Mouse (Mus musculus) adrenal gland, adult 18-20 months (tissue): ENCODE data around the gene Rps25. TPM values are rescaled to one million over a fixed set of nuclear protein-coding genes. Genes with fewer than 3 reads are reported as not detected.
A peak's percentile ranks its signal among the peaks of the same experiment; 100 is the strongest.
"Not testable (repeated sequence)": the region's sequence is repeated elsewhere in the genome, so short reads cannot be mapped to it uniquely, and the experiment has no call there.

Source experiments
- DNase-seq, 2 experiments: peaks; one replicate each; pipeline ENCODE4 v3.0.0; 2021 to 2022; ENCODE audit warnings: low spot score in 2 of 2
- total RNA-seq, 2 experiments: library from RNA; stranded (reverse); gene quantifications; 1 replicate in 1 of 2; 2 replicates in 1 of 2; pipeline ENCODE4 v1.2.3; 2021

The Rps25 gene
- total RNA-seq, 2 experiments from 2014 or later: 1,079 to 1,172 TPM

GRCm38 (mm10) chr9:44399114-44399794 is 7.7 kb upstream of the Rps25 start:
- no peak for DNase-seq

DNA sequence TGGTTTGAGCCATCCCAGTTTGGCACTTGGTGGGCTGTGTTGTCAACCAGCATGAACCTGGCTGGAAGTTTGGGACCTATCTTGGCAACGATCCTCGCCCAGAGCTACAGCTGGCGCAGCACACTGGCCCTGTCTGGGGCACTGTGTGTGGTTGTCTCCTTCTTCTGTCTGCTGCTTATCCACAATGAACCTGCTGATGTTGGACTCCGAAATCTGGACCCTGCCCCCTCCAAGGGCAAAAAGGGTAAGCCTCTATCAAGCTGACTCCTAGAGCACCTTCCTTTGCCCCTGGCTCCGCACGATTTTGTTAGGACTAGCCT is 7.2 kb upstream of the Rps25 start:
- no peak for DNase-seq

GRCm38 (mm10) chr9:44401081-44401480 is 5.9 kb upstream of the Rps25 start:
- DNase-seq: no peak

- no peak for DNase-seq
Observed at GRCm38 (mm10) chr9:44405011-44405410, 1.9 kb upstream of the Rps25 start.

- no peak for DNase-seq
Observed at GRCm38 (mm10) chr9:44407752-44408097, 786 bp downstream of the Rps25 start.

DNA sequence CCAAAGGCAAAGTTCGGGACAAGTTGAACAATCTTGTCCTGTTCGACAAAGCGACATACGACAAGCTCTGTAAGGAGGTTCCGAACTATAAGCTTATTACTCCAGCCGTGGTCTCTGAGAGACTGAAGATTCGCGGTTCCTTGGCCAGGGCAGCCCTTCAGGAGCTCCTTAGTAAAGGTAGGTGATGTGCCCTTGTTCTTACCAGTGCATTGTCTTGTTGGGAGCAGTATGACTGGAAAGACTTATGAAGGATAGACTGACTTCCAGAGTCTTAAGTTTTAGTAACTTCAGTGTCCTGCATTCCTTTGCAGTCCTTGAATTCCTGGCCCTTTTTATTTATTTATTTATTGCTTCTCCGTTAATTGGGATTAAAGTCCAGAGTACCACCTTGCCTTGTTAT is 1.8 kb downstream of the Rps25 start:
- DNase-seq: not testable (repeated sequence)

- DNase-seq: no peak
Observed at GRCm38 (mm10) chr9:44410647-44411336, 3.9 kb downstream of the Rps25 start.

- no peak for DNase-seq
Observed at GRCm38 (mm10) chr9:44411601-44412130, 4.7 kb downstream of the Rps25 start.

DNA sequence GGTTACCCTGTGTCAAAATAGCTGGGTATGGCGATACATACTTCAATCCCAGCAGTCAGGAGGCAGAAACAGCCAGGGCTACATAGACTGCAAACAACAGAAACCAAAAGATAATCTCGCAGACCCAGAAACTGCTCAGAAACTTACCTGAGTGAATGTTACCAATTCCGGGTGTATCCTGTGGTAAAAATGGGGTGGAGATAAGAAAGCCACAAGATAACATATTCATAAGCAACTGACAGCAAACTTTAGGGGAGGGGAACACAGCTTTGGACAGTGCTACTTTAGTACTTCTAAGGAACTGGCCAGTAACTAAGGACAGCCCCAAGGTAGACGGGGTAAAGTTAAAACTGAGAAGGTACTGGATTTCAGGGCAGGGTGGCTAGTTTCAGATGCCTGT is 5.4 kb downstream of the Rps25 start:
- no peak for DNase-seq

GRCm38 (mm10) chr9:44412781-44413180 is 5.8 kb downstream of the Rps25 start:
- no peak for DNase-seq

DNA sequence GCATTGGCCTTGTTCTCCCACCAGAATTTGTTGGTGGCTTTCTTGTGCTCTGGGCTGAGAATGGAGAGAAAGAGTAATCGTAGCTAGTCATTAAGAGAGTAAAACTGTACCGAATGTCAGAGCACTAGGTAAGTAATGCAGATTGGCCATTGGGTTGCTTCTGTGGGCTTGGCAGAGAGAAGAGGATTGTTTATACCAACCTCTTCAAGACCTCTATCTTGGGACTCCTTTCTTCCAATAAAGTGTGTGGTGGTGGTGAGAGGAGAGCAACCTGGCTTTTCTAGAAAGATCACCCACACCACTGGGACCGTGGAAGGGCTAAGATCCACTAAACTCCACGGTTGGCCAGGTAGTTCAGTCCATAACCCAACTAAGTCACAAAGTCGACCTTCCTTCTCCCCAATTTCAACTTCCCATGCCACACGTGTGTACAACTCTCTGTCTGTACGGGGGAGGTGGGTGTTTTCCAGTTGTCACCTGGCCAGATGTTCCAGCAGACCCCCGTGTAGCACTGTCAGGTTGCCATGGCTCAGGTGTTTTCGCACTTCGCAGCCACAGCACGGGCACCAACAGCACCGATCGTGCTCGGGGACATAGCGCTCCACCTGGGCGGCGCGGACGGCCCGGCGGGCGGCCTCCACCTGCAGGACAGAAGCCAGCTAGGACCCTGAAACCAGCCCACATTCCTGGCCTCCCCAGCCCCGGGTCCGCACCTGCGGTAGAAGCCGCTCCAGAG is 10.4 kb downstream of the Rps25 start:
- no peak for DNase-seq

DNA sequence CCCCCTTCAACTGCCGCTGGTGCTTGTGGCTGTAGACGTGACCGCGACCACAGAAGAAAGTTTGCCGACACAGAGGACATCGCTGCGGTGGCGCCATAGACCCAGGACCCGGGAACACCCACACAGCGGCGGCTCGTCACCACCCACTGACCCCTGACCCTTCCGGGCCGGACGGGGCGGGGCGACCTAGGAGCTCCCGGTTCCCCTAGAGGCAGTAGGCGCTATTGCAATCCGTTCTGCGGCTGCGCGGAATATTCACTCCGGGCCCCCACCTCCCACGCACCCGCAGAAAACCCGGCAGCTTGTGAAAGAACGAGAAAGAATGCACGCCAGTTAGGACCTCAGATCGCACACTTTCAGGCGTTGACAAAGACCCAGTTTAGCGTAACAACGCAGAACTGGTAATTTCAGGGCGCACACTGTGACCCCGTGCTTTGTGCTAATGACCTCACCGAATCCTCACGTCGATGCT is 11.0 kb downstream of the Rps25 start:
- DNase-seq: peak; percentile 97 to 98

DNA sequence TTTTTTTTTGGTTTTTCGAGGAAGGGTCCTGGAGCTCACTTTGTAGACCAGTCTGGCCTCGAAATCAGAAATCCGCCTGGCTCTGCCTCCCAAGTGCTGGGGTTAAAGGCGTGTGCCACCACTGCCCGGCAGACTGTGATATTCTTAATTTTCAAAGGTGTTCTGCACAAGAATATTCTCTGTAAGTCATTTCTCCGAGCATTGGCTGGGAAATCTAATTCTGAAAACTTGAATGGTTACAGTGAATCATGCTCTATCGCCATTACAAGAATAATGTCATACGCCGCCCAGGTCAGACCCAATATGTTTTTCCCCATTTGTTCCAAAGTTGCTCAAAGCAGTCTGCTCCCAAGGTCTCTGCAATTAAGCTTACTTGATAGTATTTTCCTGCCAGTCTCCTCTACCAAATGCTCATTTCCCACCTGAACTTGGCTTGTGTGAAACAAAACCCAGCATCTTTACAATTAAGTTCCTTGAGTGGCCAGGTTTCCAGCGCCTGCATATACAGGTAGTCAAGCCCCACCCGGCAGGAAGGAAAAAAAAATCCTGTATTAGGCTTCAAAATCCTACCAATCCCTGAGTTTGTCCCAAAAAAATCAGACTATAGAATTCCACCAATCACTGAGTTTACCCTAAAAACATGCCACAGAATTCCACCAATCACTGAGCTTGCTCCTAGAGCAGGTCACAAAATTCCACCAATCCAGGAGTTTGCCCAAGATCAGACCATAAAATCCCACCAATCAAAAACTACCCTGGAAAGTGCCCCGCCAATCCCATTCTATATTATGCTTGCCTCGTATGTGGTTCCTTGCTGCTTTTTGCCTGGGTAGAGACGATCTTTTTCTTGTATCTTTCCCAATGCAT is 11.8 kb downstream of the Rps25 start, which contains the start of gene Ccdc84:
Ccdc84 (minus strand) TSS at position 51 of the 867 bp plus-strand sequence.
- no peak for DNase-seq

- not testable (repeated sequence) for DNase-seq
Observed at GRCm38 (mm10) chr9:44419730-44420129, 12.8 kb downstream of the Rps25 start.

- no peak for DNase-seq
Observed at GRCm38 (mm10) chr9:44420280-44420898, 13.4 kb downstream of the Rps25 start.

DNA sequence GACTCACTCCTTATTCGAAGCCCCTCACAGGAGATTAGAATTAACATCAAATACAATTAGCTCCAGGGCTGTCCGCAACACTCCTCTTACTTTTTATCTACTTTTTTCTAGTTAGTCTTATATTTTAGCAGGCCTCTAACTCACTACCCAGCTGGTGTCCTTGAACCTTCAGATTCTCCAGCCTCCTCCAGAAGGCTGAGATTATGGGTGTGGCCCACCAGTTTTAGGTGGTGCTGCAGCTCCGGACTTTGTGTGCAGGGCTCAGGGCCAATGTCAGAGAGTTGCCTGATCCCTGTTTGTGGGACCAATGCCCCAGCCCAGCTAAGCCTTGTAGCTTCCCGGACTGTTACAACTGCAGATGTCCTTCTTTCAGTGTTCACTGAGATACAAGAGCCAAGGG is 16.6 kb downstream of the Rps25 start:
- DNase-seq: no peak

GRCm38 (mm10) chr9:44432577-44433185 is 25.7 kb downstream of the Rps25 start:
- no peak for DNase-seq

DNA sequence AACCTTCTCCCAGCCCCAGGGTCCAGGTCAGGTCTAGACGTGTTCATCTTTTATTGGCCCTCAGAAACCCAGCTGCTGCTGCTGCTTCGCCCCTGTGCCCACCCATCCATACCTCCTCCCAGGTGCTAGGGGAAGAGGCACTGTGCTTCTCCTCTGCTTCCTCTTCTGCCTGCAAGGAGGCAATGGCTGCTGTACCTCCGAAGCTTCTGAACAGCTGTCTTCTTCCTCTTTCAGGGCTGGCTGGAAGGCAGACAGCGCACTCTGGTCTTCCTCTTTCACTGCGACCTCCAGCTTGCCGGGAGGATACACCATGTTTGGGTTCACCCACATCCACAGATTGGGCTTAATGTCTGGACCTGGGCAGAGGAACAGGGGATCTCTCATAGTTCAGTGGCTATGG is 28.8 kb downstream of the Rps25 start:
- DNase-seq: no peak

DNA sequence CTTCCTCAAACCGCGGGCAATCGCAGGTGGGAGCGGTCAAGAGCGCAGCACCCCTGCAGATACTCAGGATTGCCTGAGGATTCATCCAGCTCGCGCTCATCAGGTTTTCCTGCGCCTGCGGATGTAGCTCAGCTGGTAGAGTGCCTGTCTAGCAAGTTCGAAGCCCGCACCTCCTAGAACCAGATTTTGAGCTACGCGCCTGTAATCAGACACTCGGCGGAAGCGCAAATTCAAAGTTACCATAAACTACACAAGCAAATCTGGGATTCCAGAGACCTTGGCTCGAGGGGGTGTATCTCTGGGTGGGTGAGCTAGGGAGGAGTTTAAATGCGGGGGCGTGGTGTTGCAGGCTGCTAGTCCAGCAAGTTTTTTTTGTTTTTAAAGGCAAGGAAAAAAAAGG is 34.0 kb downstream of the Rps25 start, which contains the start of gene Foxr1:
Foxr1 (minus strand) TSS at position 176 of the 400 bp plus-strand sequence.
- DNase-seq: no peak
